Mouse (Mus musculus): ENCODE results near the gene Dync1h1.

DNA sequence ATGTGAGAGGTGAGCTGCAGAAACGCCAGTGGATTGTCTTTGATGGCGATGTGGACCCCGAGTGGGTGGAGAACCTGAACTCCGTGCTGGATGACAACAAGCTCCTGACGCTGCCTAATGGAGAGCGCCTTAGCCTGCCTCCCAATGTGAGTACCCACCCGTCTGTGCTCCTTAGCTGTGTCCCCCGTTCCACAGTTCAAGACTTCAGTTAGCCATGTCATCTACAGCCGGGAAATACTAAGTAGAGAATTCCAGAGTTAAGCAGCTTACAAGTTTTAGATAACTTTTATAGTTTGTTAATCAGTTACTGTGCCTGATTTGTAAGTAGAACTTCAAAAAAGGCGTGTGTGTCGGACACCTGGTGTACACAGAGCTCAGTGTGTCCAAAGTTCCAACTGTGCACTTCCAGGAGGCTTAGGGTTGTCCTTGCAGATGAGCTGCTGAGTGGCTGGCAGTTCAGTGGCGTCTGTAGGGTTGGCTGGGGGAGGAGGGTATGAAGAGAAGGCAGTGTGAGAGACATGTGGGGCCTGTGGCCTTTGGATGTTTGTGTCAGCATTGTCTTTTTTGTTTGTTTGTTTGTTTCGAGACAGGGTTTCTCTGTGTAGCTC lies 36.4 kb downstream of the Dync1h1 start:
- TF ChIP-seq CTCF (IDR thresholded peaks at IDR 0.05; ENCODE audit: insufficient read depth, low read depth, low read length) (no peak), POLR2A (IDR thresholded peaks at IDR 0.05; ENCODE audit: insufficient read depth, low read depth, low read length) (no peak)
